Mouse (Mus musculus) bone marrow, adult 2 months (tissue): ENCODE measurements around the gene Itih2. TPM values are rescaled to one million over a fixed set of nuclear protein-coding genes. Genes with fewer than 3 reads are reported as not detected.

Source experiments
- H3K27ac ChIP-seq: fragments of 200-500 bp; 2 replicates; pipeline ENCODE4 v1.5.1; 2012; ENCODE audit warnings: low read depth, mild to moderate bottlenecking, control low read depth, inconsistent platforms, low read length; ENCODE audit not compliant: control insufficient read depth, poor library complexity, insufficient read depth
- H3K4me1 ChIP-seq: fragments of 200-500 bp; 2 replicates; pipeline ENCODE4 v1.6.1; 2011; ENCODE audit warnings: low read length; ENCODE audit not compliant: control insufficient read depth, insufficient read depth
- H3K4me3 ChIP-seq: fragments of 200-500 bp; replicated peaks from 2 replicates; pipeline ENCODE3; 2011; ENCODE audit warnings: mild to moderate bottlenecking, low read depth, low read length, control low read depth; ENCODE audit not compliant: control insufficient read depth
- CTCF ChIP-seq: fragments of 200-500 bp; IDR thresholded peaks from 2 replicates; pipeline ENCODE4 v1.5.1; 2011; ENCODE audit warnings: low read length, control low read depth; ENCODE audit not compliant: control insufficient read depth, insufficient read depth
- POLR2A ChIP-seq: fragments of 200-500 bp; IDR thresholded peaks from 2 replicates; pipeline ENCODE4 v1.6.1; 2011; ENCODE audit warnings: low read depth, mild to moderate bottlenecking, control low read depth, low read length, borderline replicate concordance; ENCODE audit not compliant: control insufficient read depth
- WGBS: fragments of 180-500 bp; shearing (Covaris S2); methylation state at CpG from one replicate; pipeline ENCODE4 v1.1.7; 2018; 5-methylcytosine and 5-hydroxymethylcytosine counted together
- polyA plus RNA-seq: library from polyadenylated mRNA; stranded (reverse); fragments of >200 nt; gene quantifications from 2 replicates; pipeline ENCODE4 v1.2.4, GENCODE M21; 2011; ENCODE audit warnings: low replicate concordance; ENCODE audit not compliant: missing spikeins, insufficient read depth, insufficient read length

Gene Itih2
- polyA plus RNA-seq, 1 experiment = 1.1 TPM

DNA sequence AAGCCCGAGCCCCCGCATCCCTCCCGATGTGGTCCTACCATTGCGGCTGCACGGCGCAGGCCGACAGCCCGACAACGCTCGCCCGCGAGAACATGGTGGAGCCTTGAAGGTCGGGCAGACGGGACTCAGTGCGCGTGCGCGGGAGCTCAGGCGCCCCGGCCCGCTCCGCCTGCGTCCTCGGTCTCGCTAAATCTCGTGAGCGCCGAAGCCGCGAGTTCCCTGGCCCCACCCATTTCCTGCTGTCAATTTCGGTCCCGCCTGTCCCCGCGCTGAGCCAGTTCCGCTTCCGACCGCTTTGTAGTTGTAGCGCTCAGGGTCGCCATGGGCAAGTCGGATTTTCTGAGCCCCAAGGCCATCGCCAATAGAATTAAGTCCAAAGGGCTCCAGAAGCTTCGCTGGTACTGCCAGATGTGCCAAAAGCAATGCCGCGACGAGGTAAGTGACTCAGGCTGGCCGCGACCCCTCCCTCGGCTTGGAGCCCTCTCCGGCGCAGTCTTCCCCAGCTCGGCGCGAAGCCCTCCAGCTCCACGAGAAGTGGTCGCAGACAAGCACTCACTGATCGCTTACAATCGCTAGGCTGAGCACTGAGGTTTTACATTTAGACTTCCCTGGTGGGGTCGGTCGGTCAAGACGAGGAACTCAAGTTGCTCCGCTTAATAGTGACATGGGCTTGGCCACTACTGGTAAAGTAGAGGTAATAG, 50.7 kb downstream of the Itih2 start, which contains the start of the genes Atp5c1 and Kin:
Gene Atp5c1, minus strand, starts transcription at position 201 of the 701 bp plus-strand sequence.
Gene Kin, plus strand, starts transcription at position 284 of the 701 bp plus-strand sequence.
- Histone ChIP-seq H3K4me1 (no peaks in the 10 kb centered on the region; the same call in 1 of the 2 replicates), H3K4me3 (peak within 1 kb of the TSS; percentile 90), H3K27ac (peak within 1 kb of the TSS; percentile 83)
- WGBS = under 1% methylated on average over 61 of the region's 61 CpGs
- TF ChIP-seq CTCF (peak; percentile 38; the same call in 1 of the 2 replicates), POLR2A (peak; percentile 92)

DNA sequence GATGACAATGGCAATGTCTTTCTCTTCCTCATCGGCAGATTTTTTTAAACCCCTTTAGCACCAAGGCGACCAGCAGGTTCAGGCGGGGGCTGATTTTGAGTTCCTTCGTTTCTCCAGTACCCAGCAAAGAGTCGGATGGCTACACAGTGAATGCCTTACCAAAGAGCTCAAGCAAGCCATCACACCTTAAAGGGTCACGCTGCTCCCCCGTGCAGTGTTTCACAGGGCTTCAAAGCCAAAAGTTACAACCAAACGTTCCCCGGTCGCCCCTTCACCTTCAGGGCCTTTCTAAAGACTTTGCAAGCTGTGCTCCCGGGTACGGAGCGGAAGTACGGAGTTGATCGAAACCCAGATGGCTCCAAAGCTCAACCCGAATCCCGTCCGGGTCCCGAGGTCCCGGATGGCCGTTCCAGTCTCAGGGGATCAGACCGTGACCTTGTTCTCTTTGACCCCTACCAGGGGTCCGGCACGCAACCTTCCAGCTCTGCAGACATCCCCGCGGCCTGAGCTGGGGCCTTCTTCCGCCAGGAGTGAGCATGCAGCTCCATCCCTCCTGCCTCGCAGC, 51.4 kb downstream of the Itih2 start:
- TF ChIP-seq POLR2A (no peak), CTCF (no peak)
- H3K27ac ChIP-seq = peak overlapping the region; percentile 83
- WGBS = under 1% methylated on average over 28 of the region's 28 CpGs
- no peaks in the 10 kb centered on the region; the same call in 1 of the 2 replicates for H3K4me1 ChIP-seq
- peak overlapping the region; percentile 90 for H3K4me3 ChIP-seq

GRCm38 (mm10) chr2:10076675-10077074, 54.5 kb downstream of the Itih2 start:
- Histone ChIP-seq H3K27ac (no peak overlapping the region), H3K4me3 (no peak overlapping the region), H3K4me1 (no peaks in the 10 kb centered on the region; the same call in 1 of the 2 replicates)
- 58% methylated on average over 8 of the region's 8 CpGs for WGBS
- TF ChIP-seq CTCF (no peak), POLR2A (no peak)

- WGBS = 80% methylated on average over 7 of the region's 7 CpGs
- Histone ChIP-seq H3K4me3 (no peak overlapping the region), H3K4me1 (no peaks in the 10 kb centered on the region; the same call in 1 of the 2 replicates)
These were observed 56.7 kb downstream of the Itih2 start for GRCm38 (mm10) chr2:10074470-10074869.

DNA sequence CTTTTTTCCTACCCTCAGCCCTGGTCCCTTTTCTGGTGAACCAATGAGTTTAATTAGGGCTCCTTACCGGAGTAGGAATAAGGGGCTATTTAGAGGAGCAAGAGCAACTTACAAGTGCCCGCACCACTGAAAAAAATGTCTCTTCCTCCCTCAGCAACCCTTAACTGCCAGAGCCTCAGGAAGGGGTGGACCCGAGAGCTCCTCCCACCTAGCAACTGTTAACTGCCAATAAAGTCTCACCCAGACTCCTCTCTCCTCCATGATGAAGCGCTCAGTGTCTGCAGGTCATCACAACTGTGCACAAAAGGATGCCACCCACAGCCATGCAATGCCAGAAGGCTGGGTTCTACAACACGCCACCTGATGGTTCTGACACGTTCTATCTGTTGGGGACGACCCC, 59.4 kb downstream of the Itih2 start:
- 62% methylated on average over 7 of the region's 7 CpGs for WGBS
- no peaks in the 10 kb centered on the region for H3K4me1 ChIP-seq

More at GRCm38 (mm10) chr2:10074470-10074869, 56.7 kb downstream of the Itih2 start:
- H3K27ac ChIP-seq = no peak overlapping the region
- TF ChIP-seq CTCF (no peak), POLR2A (no peak)

DNA sequence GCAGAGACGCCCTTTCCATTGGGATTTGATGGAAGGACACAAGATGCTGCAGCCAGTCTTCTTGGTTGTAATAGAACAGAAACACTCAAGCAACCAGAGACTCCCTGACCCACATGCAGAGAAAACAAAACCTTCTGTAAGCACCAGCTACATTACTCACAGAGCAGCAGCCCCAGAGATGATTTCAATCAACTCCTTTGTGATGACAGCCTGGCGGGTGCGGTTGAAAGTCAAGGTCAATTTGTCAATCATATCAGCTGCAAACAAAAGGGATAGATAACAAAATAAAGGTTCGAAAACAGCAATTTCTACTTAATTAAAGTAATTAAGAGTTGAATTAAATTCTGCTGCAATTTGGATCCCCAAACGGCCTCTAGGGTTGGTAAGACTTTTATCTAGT, 72.4 kb downstream of the Itih2 start:
- WGBS = 79% methylated on average over 5 of the region's 5 CpGs
- no peak overlapping the region for H3K4me3 ChIP-seq
- TF ChIP-seq CTCF (no peak), POLR2A (no peak)
- no peaks in the 10 kb centered on the region for H3K4me1 ChIP-seq
- no peak overlapping the region for H3K27ac ChIP-seq

More for the DNA sequence above, 59.4 kb downstream of the Itih2 start:
- no peak for TF ChIP-seq POLR2A
- no peak for TF ChIP-seq CTCF
- no peak overlapping the region for H3K27ac ChIP-seq
- H3K4me3 ChIP-seq = no peak overlapping the region

DNA sequence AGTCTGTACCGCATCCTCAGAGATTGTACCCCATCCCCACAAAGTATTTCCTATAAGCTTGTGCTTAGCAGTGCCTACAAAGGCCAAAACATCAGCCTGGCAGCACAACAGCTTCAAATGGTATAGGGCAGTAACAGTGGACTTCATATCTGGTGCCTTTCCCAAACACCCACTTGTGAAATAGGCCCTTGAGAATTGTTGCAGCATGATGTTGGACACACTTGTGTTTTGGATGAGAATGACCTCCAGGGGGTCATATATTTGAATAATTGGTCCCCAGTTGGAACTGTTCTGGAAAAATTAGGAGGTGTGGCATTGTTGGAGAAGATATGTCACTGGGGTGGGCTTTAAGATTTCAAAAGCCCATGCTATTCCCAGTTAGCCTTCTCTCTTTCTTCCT, 79.2 kb downstream of the Itih2 start:
- WGBS = 93% methylated on average over 1 of the region's 1 CpGs
- TF ChIP-seq CTCF (no peak), POLR2A (no peak)
- Histone ChIP-seq H3K4me1 (no peaks in the 10 kb centered on the region; the same call in 1 of the 2 replicates), H3K4me3 (no peak overlapping the region), H3K27ac (no peak overlapping the region)

GRCm38 (mm10) chr2:10050878-10051277, 80.3 kb downstream of the Itih2 start:
- WGBS = 91% methylated on average over 3 of the region's 3 CpGs
- Histone ChIP-seq H3K4me1 (no peaks in the 10 kb centered on the region; the same call in 1 of the 2 replicates), H3K4me3 (no peak overlapping the region), H3K27ac (no peak overlapping the region)
- TF ChIP-seq POLR2A (no peak), CTCF (no peak)
